Mouse (Mus musculus): ENCODE results near the gene Akr1a1.

DNA sequence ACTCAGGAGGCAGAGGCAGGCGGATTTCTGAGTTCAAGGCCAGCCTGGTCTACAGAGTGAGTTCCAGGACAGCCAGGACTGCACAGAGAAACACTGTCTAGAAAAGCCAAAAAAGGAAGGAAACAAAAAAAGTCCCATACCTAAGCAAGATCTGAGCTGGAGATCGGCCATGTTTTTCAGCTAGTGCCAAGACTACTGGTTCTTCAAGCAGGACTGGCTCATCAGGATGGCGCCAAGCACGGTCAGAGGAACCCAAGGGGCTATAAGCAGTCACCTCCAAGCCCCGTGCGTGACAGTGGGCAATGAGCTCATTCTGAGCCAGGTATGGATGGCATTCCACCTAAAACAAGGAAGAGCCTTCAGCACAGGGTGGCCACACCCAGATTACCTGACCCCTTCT is 12.7 kb downstream of the Akr1a1 start:
- TF ChIP-seq POLR2A (IDR thresholded peaks at IDR 0.05; ENCODE audit: borderline replicate concordance, insufficient read depth, low read length): no peak
- no peak for TF ChIP-seq CTCF (IDR thresholded peaks at IDR 0.05; ENCODE audit: borderline replicate concordance, insufficient read depth, low read depth, low read length)

Data from cerebellum, adult 2 months (tissue).